Comparison of ENCODE assay signal across 9 mouse cellular contexts in the genomic region with DNA sequence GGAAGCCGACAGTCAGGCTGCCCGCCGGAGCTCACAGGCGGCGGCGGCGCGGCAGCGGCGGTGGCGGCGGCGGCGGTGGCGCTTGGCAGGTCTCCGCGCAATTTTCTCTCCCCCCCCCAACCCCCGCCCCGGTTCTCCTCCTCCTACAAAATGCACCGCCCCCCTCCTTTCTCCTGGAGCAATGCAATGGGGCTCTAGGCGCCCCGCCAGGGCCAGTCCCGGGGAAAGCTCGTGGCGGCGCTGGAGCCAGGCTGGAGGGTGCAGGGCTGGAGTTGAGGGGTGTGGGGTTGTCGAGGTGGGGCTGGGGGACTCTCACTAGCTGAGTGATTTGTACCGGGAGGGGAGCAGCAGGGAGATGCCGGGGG. TPM values are rescaled to one million over a fixed set of nuclear protein-coding genes. Genes with fewer than 3 reads are reported as not detected.
DNase-seq lines count a peak whose midpoint lies in the region; ATAC-seq and TF ChIP-seq lines count a peak whose summit lies in the region.
"Had no signal": no experiment of that assay in that cellular context is flagged by ENCODE, and none has a peak within 500 bp of the region (broad histone marks: within the 10 kb centered on the region; RNA-seq: fewer than 3 reads in every experiment).

No protein-coding gene starts in this region.

- CTCF ChIA-PET in Patski (lab: Charles Lee) = interaction anchor here (1.0 to 1.3 kb wide), 6 partner anchors 104 to 199 kb away, joined by 3 to 8 read pairs (median 3); no protein-coding TSS in a partner anchor

- peak overlapping the region; percentile 73 for H3K27ac ChIP-seq in gastrocnemius, adult 2 months
- peak overlapping the region; percentile 90 for H3K27ac ChIP-seq in hindbrain, embryonic 15.5 days (replicated peaks)

- ATAC-seq in Patski = peak; percentile 6
- ATAC-seq in hindbrain, embryonic 15.5 days (ENCODE audit: low FRiP score, low read depth) = peak; percentile 73
- no peak for ATAC-seq in erythroblast, adult 5-6 weeks (replicated peaks; ENCODE audit: low FRiP score, poor library complexity, severe bottlenecking)

- POLR2A ChIA-PET in Patski (lab: Charles Lee) = interaction anchor here (0.6 to 0.7 kb wide), 2 partner anchors 26 to 890 kb away, joined by 3 read pairs; no protein-coding TSS in a partner anchor

- DNase-seq in Patski (ENCODE audit: low read depth, low spot score) = no peak
- peak; percentile 15 for DNase-seq in cerebellum, adult 8-10 months
- DNase-seq in gastrocnemius, adult 2 months = peak; percentile 80
- peak; percentile 66 to 71 for DNase-seq in left cerebral cortex, adult 18-20 months (ENCODE audit: low spot score in 2 of 2)
- DNase-seq in lung, postnatal 25 days (ENCODE audit: low spot score) = peak; percentile 19
- peak; percentile 75 for DNase-seq in right cerebral cortex, postnatal 14 days

- in situ Hi-C loops in Patski (cut with MboI; ENCODE audit: low pct_unique_long_range_greater_than_20kb) = loop anchor here (5.0 kb wide), 3 partner anchors 55 to 200 kb away; no protein-coding TSS in a partner anchor

- H3K27me3 ChIP-seq in Patski = no peaks in the 10 kb centered on the region
- no peaks in the 10 kb centered on the region for H3K27me3 ChIP-seq in hindbrain, embryonic 15.5 days

- H3K4me1 ChIP-seq in hindbrain, embryonic 15.5 days (replicated peaks) = peaks cover 35% of the 10 kb centered on the region

- peak overlapping the region; percentile 81 for H3K4me3 ChIP-seq in gastrocnemius, adult 2 months
- peak overlapping the region; percentile 48 for H3K4me3 ChIP-seq in hindbrain, embryonic 15.5 days

- 1% methylated on average over 18 of the region's 29 CpGs for WGBS in hindbrain, embryonic 15.5 days

- no peaks in the 10 kb centered on the region for H3K9me3 ChIP-seq in hindbrain, embryonic 15.5 days

- no peaks in the 10 kb centered on the region for H3K36me3 ChIP-seq in hindbrain, embryonic 15.5 days

- peak overlapping the region; percentile 93 for H3K4me2 ChIP-seq in hindbrain, embryonic 15.5 days

- TF ChIP-seq CTCF in Patski (IDR thresholded peaks at IDR 0.05) = no peak
- no peak for TF ChIP-seq CTCF in gastrocnemius, adult 2 months (IDR thresholded peaks at IDR 0.05)

- H3K9ac ChIP-seq in hindbrain, embryonic 15.5 days = peak overlapping the region; percentile 53

- intact Hi-C loops in gastrocnemius, adult 2 months (cut with DNase I) = loop anchor here (1.0 to 2.0 kb wide), 2 partner anchors 137 to 202 kb away; no protein-coding TSS in a partner anchor

RNA-seq across cellular contexts. Expression of a gene that starts 0.7 kb away (rescaled TPM):
- polyA plus RNA-seq in Patski (2021) = 6.5 TPM
- total RNA-seq in gastrocnemius, adult 2 months (2021) = 1 to 10 TPM; 3.1 to 3.5 TPM
- polyA plus RNA-seq in hindbrain, embryonic 15.5 days (2015; fragmentation: Nextera tagmentation; extraction: Ambion mirVana) = 3.9 and 4.1 TPM in 2 replicates
- 10 to 100 TPM; 13.3 to 15.0 TPM for total RNA-seq in left cerebral cortex, adult 18-20 months (2021)
- total RNA-seq in erythroblast, adult 5-6 weeks (2015; ENCODE audit: low replicate concordance) = not detected in 2 replicates
- total RNA-seq in erythroblast, adult 5-6 weeks (2017; ENCODE audit: low replicate concordance) = not detected in 2 replicates
- total RNA-seq: neutrophil, adult 5-6 weeks had no signal

Comparison
In these comparisons a context has a peak if more than half of its experiments do, and no peak if none do; other contexts are left out.
1. RNA of a gene that starts 0.7 kb away (total RNA-seq): 13.3 to 15.0 TPM in left cerebral cortex, adult 18-20 months and 3.1 to 3.5 TPM in gastrocnemius, adult 2 months; not detected in erythroblast, adult 5-6 weeks; every median in the first group is over 4 times any median in the second.